Mouse (Mus musculus) spleen, postnatal 10 days (tissue): Measurements from ENCODE around the gene Cntn4.

Experiments used
- DNase-seq, 2 experiments: peaks; one replicate each; pipeline ENCODE4 v3.0.0; 2021 to 2022; ENCODE audit warnings: low spot score in 2 of 2

Cntn4 gene

GRCm38 (mm10) chr6:106458166-106458565 lies 780.7 kb downstream of the Cntn4 start:
- DNase-seq = no peak

- no peak for DNase-seq
These were observed 784.9 kb downstream of the Cntn4 start for GRCm38 (mm10) chr6:106462403-106462802.

DNA sequence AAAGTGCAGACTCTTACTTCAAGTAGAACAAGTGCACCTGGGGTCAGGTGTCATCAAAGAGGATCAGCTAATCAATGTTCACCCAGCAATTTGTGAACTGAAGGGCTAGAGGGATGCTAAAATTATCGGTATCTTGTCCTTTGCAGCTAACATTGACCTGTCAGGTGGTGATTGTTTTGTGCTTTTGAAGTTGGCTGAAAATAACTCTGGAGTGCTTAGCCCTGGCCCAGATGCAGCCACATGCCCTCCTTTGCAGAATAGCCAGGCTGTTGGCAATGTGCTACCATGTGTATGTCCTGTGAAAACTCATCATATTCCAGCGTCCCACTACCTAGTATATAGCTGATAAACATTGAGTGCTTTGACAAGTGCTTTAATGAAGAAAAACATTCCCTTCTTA lies 786.4 kb downstream of the Cntn4 start:
- DNase-seq = no peak

DNA sequence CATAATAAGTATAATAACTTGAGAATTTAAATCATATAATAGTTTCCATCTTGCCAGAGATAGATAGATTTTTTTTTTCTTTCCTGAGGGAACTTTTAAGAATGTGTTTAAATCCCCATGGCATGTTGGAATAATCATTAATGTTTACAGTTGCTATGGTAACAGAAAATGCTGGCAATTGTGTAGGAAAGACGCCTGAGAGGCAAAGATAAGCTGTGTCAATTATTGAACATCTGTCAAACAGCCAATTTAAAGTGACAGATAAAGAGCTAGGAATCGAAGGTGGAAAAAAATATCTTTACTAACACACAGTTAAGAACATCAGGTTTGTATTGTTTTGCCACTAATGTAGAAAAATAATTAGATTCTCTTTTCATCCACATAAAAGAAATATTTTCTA lies 788.3 kb downstream of the Cntn4 start:
- no peak for DNase-seq

DNA sequence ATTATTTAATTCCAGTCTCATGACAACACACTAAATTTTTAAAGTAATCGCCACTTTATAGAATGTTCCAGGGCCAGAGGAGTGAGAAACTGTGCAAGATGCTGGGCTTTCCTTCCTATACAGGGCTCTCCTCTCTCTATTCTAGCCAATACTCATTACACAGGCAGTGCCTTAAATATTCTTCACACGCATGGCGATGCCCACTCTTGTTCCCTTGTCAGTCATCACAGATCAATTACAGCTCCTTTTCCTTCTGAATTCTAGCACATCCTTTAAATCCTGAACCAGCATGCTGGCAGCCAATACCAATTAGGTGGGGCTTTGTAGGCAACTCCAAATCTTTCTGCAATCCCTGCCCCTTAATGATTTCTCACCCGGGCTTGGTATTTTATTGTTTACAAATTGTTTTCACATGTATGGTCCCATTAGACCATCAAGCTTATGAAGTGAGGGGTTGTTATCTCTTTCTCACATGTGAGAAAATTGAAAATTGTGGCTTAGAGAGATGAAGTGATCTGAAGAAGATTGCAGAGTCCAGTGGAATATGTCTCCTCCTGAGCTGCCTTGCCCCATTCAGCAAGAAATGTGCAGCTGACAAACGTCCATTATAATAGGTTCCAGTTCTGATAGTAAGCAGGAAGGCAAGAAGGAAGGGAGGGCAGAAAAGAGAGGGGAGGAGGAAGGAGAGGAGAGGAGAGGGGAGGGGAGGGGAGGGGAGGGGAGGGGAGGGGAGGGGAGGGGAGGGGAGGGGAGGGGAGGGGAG lies 789.0 kb downstream of the Cntn4 start:
- DNase-seq = no peak

GRCm38 (mm10) chr6:106471840-106472608 lies 794.6 kb downstream of the Cntn4 start:
- DNase-seq = no peak

DNA sequence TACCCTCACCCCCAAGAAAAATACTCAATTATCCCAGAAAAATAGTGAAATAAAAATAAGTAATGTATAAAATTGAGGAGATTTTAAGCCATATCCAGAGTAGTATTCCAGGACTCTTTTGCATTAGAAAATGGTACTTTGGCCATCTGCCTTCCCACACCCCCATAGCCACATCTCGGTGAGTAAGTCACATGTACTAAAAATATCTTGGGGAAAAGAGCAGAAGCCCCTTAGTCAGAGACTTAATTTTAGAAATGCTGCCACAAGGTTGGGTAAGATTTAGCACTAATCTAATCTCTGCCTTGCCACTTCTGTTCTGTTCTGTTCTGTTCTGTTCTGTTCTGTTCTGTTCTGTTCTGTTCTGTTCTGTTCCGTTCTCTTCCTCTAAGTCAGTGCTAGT lies 796.4 kb downstream of the Cntn4 start:
- no peak for DNase-seq

DNA sequence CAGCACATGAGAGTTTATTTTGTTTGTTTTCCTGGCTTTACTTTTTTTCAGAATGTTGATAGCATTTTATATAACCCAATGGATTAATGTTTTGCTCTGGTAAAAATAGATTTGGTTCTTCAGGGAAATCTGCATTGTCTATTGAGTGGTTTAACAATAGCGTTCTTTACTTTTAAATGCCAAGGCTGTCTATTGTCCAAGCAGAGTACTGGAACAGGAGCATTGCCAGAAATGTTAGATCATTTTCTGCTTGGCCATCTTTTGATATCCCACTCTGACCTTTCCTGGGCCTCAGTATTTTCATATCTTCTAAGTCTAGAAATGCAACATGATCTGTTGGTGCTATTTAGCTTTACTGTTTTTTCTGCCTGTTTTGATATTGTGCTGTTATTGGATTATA lies 804.1 kb downstream of the Cntn4 start:
- DNase-seq = no peak

- no peak for DNase-seq
These were observed 818.8 kb downstream of the Cntn4 start for GRCm38 (mm10) chr6:106496303-106496702.

GRCm38 (mm10) chr6:106499166-106499565 lies 821.7 kb downstream of the Cntn4 start:
- DNase-seq = no peak

- no peak for DNase-seq
These were observed 826.5 kb downstream of the Cntn4 start for GRCm38 (mm10) chr6:106503961-106504360.

- DNase-seq = no peak
These were observed 842.9 kb downstream of the Cntn4 start for GRCm38 (mm10) chr6:106520367-106520766.

GRCm38 (mm10) chr6:106543500-106543899 lies 866.0 kb downstream of the Cntn4 start:
- no peak for DNase-seq

DNA sequence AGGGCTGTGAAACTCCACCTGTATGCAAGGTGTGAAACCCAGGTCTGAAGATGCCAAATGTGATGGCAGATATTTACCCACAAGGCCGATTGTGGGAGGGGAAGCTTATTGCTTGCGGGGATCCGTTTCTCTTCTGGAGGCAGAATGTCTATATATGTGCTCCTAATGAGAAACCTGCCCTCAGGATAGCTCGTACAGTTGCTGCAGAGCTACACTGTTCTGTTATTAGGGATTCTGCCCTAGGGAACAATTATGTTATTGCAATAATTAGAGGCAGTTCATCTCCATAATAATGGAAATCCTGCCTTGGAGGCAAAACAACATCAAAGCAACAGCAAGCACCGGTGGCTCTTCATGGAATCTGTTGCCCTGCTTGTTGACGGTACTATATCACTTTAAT lies 884.2 kb downstream of the Cntn4 start:
- DNase-seq = no peak

DNA sequence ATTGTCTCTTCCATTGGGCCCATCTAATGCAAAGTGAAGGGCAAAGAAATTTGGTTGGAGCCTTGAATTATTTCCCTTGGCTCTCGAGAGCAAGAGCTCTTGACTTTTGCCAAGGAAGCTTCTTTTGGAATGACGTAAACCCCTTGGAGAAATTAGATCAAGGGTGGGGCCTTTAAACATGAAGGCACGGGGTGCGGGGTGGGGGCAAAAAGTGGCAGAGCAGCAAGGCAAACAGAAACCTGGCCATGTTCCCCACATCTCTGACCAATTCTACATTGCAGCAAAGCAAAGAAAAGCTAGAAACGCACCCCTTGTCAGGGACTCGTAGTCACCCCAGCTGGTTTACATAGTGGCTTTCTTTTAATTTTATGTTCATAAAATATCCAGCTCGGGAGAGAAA lies 887.9 kb downstream of the Cntn4 start:
- no peak for DNase-seq

GRCm38 (mm10) chr6:106565769-106566459 lies 888.5 kb downstream of the Cntn4 start:
- no peak for DNase-seq

- no peak for DNase-seq
These were observed 889.6 kb downstream of the Cntn4 start for GRCm38 (mm10) chr6:106566929-106567621.

GRCm38 (mm10) chr6:106580124-106580523 lies 902.7 kb downstream of the Cntn4 start:
- no peak for DNase-seq

- no peak for DNase-seq
These were observed 916.3 kb downstream of the Cntn4 start for GRCm38 (mm10) chr6:106593756-106594155.

- no peak for DNase-seq
These were observed 939.6 kb downstream of the Cntn4 start for GRCm38 (mm10) chr6:106617081-106617480.

DNA sequence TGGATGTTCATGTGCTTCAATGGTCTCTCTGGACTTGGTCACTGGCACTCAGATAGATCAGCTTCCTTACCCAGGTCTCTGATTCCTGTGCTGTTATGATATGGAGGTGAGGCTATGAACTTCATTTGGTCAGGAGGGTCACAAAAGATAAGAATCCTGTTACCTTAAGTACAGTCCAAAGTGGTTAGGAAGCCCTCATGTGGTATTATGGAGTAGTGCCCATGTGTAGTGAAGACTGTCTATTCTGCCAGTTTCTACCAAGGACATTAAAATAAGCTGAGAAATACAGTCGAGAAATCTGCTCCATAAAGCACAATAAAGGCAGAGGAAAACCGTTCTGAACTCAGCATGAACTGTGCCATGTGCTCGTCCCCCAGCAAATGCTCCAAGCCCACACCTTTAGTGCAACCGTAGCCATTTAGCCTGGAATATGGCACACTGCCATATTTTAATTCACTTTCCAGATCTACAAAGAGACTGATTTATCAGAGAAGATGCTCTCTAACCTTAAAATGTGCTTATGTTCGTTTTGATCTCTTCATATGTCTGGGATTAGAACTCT lies 943.8 kb downstream of the Cntn4 start:
- DNase-seq = no peak

GRCm38 (mm10) chr6:106643026-106643425 lies 965.6 kb downstream of the Cntn4 start:
- DNase-seq = no peak
